Mouse (Mus musculus) spleen, adult 2 months (tissue): ENCODE results near the gene Ctnna2.

Source experiments
- CTCF ChIP-seq: fragments of 200-500 bp; IDR thresholded peaks from 2 replicates; pipeline ENCODE4 v1.5.1; 2011; ENCODE audit warnings: mild to moderate bottlenecking, inconsistent platforms; ENCODE audit not compliant: insufficient read depth, insufficient read length, insufficient replicate concordance; ENCODE audit errors: extremely low read depth
- POLR2A ChIP-seq: fragments of 200-500 bp; IDR thresholded peaks from 2 replicates; pipeline ENCODE4 v1.6.1; 2011; ENCODE audit warnings: low read depth, low read length, inconsistent platforms

DNA sequence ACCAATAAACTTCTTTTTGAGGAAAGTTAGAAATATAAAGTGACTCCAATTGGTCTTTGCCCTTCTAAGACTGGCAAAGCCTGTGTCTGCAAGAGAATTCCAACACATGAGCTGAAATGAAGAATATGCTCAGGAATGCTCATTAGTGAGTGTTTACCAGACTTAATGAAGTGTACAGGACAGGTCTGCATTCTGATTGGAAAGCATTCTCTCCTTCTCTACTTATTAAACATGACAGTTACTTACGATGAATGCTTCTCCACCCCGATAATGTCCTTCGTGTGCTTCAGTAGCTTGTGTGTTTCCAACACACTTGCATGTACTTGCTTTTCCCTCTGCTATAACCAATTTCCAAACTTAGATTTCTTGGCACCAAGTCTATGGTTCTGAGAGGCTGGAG, 409.6 kb downstream of the Ctnna2 start:
- TF ChIP-seq CTCF (no peak), POLR2A (no peak)
